Mouse (Mus musculus) bone marrow, adult 2 months (tissue): ENCODE measurements around the gene Olfr700. TPM values are rescaled to one million over a fixed set of nuclear protein-coding genes. Genes with fewer than 3 reads are reported as not detected.
"Not testable (repeated sequence)": the region's sequence is repeated elsewhere in the genome, so short reads cannot be mapped to it uniquely, and the experiment has no call there.

Experiments
- H3K27ac ChIP-seq: fragments of 200-500 bp; 2 replicates; pipeline ENCODE4 v1.5.1; 2012; ENCODE audit warnings: low read depth, mild to moderate bottlenecking, control low read depth, inconsistent platforms, low read length; ENCODE audit not compliant: control insufficient read depth, poor library complexity, insufficient read depth
- H3K4me1 ChIP-seq: fragments of 200-500 bp; 2 replicates; pipeline ENCODE4 v1.6.1; 2011; ENCODE audit warnings: low read length; ENCODE audit not compliant: control insufficient read depth, insufficient read depth
- H3K4me3 ChIP-seq: fragments of 200-500 bp; replicated peaks from 2 replicates; pipeline ENCODE3; 2011; ENCODE audit warnings: mild to moderate bottlenecking, low read depth, low read length, control low read depth; ENCODE audit not compliant: control insufficient read depth
- CTCF ChIP-seq: fragments of 200-500 bp; IDR thresholded peaks from 2 replicates; pipeline ENCODE4 v1.5.1; 2011; ENCODE audit warnings: low read length, control low read depth; ENCODE audit not compliant: control insufficient read depth, insufficient read depth
- POLR2A ChIP-seq: fragments of 200-500 bp; IDR thresholded peaks from 2 replicates; pipeline ENCODE4 v1.6.1; 2011; ENCODE audit warnings: low read depth, mild to moderate bottlenecking, control low read depth, low read length, borderline replicate concordance; ENCODE audit not compliant: control insufficient read depth
- WGBS: fragments of 180-500 bp; shearing (Covaris S2); methylation state at CpG from one replicate; pipeline ENCODE4 v1.1.7; 2018; 5-methylcytosine and 5-hydroxymethylcytosine counted together
- polyA plus RNA-seq: library from polyadenylated mRNA; stranded (reverse); fragments of >200 nt; gene quantifications from 2 replicates; pipeline ENCODE4 v1.2.4, GENCODE M21; 2011; ENCODE audit warnings: low replicate concordance; ENCODE audit not compliant: missing spikeins, insufficient read depth, insufficient read length

Gene Olfr700
- polyA plus RNA-seq: not detected in 2 replicates

GRCm38 (mm10) chr7:106808734-106809133 lies at the start of gene Olfr700:
Gene Olfr700, minus strand, starts transcription at chr7:106808834.
- TF ChIP-seq CTCF: no peak
- no peak for TF ChIP-seq POLR2A
- H3K4me3 ChIP-seq: no peak within 1 kb of the TSS
- H3K27ac ChIP-seq: no peak within 1 kb of the TSS
- 89% methylated on average over 1 of the region's 1 CpGs for WGBS
- H3K4me1 ChIP-seq: no peaks in the 10 kb centered on the region

GRCm38 (mm10) chr7:106843060-106843459 lies 34.4 kb upstream of the Olfr700 start, which contains the start of gene Olfr703:
Gene Olfr703, plus strand, starts transcription at chr7:106843360.
- H3K4me1 ChIP-seq: no peaks in the 10 kb centered on the region
- no peak within 1 kb of the TSS for H3K27ac ChIP-seq
- WGBS: 70% methylated on average over 2 of the region's 2 CpGs
- H3K4me3 ChIP-seq: no peak within 1 kb of the TSS
- TF ChIP-seq CTCF (no peak), POLR2A (no peak)

GRCm38 (mm10) chr7:106833793-106834192 lies 25.2 kb upstream of the Olfr700 start, which contains the start of gene Olfr702:
Gene Olfr702, minus strand, starts transcription at chr7:106833893.
- H3K4me3 ChIP-seq: no peak within 1 kb of the TSS
- no peak for TF ChIP-seq POLR2A
- no peak for TF ChIP-seq CTCF

GRCm38 (mm10) chr7:106818414-106818813 lies 9.8 kb upstream of the Olfr700 start:
- Histone ChIP-seq H3K4me3 (no peak overlapping the region), H3K4me1 (no peaks in the 10 kb centered on the region), H3K27ac (no peak overlapping the region)
- TF ChIP-seq POLR2A (no peak), CTCF (no peak)

More at GRCm38 (mm10) chr7:106833793-106834192, 25.2 kb upstream of the Olfr700 start, which contains the start of gene Olfr702:
- H3K27ac ChIP-seq: no peak within 1 kb of the TSS
- H3K4me1 ChIP-seq: no peaks in the 10 kb centered on the region

- no peak overlapping the region for H3K4me3 ChIP-seq
- no peaks in the 10 kb centered on the region for H3K4me1 ChIP-seq
- no peak for TF ChIP-seq CTCF
- TF ChIP-seq POLR2A: no peak
- 9% methylated on average over 2 of the region's 2 CpGs for WGBS
- H3K27ac ChIP-seq: no peak overlapping the region
Measured at GRCm38 (mm10) chr7:106815775-106816174, 7.1 kb upstream of the Olfr700 start.

GRCm38 (mm10) chr7:106813829-106814228 lies 5.2 kb upstream of the Olfr700 start, which contains the start of gene Olfr701:
Gene Olfr701, plus strand, starts transcription at chr7:106814129.
- no peak for TF ChIP-seq POLR2A
- no peak for TF ChIP-seq CTCF
- Histone ChIP-seq H3K4me1 (no peaks in the 10 kb centered on the region), H3K4me3 (no peak within 1 kb of the TSS), H3K27ac (no peak within 1 kb of the TSS)
- WGBS: 44% methylated on average over 2 of the region's 2 CpGs

- Histone ChIP-seq H3K27ac (no peak within 1 kb of the TSS), H3K4me1 (no peaks in the 10 kb centered on the region), H3K4me3 (no peak within 1 kb of the TSS)
- 33% methylated on average over 1 of the region's 1 CpGs for WGBS
- TF ChIP-seq CTCF (no peak), POLR2A (no peak)
Measured at GRCm38 (mm10) chr7:106793098-106793497, 15.5 kb downstream of the Olfr700 start, which contains the start of gene Olfr699. Gene Olfr699, minus strand, starts transcription at chr7:106793198.

GRCm38 (mm10) chr7:106788330-106788729 lies 20.3 kb downstream of the Olfr700 start:
- Histone ChIP-seq H3K4me3 (no peak overlapping the region), H3K4me1 (no peaks in the 10 kb centered on the region), H3K27ac (no peak overlapping the region)
- TF ChIP-seq CTCF: no peak

GRCm38 (mm10) chr7:106761008-106761407 lies 47.6 kb downstream of the Olfr700 start:
- not testable (repeated sequence) for H3K27ac ChIP-seq, H3K4me1 ChIP-seq, H3K4me3 ChIP-seq
- 88% methylated on average over 2 of the region's 2 CpGs for WGBS
